Mouse (Mus musculus): ENCODE data around the gene Wdr27.

Gene Wdr27

DNA sequence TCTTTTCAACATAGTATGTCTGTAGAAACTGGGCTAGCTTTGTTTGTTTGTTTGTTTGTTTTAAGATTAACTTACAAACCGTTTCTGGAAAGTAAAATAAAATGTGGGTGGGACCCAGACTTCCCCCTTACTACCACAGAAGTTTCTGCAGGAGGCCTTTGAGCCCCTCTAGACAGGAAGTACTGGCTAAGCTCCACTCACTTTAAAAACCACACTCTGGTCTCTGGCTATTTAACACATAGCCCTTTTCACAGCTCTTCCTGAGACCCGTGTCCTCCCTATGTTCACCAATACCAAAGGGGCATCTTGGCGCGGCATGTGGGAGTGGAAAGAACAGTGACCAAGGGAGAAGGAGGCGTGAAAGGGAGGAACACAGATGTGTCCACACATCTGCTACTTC is 127.7 kb downstream of the Wdr27 start:
- DNase-seq, result no peak

DNA sequence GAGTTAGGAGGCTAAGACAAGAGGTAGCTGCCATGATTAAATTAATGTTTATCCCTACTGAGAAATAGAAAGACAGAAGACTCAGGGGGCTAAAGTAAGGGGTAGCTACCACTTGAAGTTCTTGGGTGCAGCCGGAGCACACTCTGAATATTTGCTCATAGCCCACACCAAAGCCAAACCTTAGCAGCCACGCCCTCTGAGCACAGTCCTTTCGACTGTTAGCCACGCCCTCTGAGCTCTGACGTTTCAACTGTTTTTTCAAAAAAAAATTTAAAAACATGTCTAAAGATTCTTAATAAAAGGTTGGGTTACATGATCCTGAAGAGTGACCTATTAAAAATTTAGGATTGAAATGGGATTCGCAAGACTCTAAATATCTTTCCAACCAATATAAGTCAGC is 130.3 kb downstream of the Wdr27 start:
- no peak for DNase-seq

DNA sequence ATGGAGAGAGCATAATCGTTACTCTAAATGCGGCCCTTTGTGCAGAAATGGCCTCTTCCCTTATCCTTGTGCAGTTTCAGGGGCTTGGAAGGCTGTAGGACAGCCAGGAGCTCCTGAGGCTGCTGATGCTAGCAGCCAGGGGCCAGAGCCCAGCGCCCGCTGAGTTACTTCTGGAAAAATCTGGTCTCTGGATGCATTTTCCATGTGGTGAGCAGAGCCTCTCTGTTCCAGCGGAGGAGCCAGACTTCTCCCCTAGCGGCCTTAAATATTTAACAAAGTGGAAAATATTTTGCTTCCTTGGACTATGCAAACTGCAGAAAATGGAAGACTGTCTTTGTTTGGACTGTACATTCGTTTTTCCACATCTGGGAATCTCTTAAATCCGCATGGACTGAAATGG is 130.9 kb downstream of the Wdr27 start:
- DNase-seq, result peak; percentile 13

DNA sequence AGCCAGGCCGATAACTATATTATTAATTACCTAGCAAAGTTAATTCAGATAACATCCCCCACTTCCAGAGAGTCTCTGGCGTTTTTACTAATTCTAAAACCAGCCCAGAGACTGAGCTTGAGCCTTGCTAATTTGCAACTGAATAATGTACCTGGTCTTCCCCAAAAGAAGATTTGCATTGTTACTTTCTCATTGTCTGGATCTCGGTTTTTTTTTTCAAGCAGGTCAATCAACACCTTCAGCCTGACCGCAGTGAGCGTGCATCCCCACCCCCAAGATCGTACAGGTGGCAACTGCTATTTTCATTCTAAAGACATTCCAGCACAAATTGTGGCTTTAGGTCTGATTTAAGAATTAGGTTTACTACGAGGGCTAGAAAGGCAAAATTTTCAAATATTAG is 136.2 kb downstream of the Wdr27 start:
- DNase-seq, result no peak

DNA sequence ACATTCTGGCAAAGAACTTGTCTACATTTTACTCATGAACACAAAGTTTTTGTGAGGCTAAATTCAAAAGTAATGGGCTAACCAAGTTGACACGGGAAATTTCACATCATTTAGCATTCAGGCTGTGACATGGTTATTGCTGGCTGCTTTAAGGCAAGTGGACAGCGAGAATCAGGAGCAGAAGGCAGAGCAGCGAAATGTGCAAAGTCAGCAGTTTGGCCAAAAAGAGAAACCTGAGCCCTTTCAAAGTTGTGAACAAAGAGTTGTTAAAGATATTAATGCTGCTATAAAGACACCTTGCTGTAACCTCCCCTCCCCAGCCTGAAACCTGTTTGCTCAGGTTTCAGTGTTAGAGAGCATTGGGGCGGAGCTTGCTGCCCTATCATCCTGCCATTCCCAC is 143.7 kb downstream of the Wdr27 start:
- DNase-seq, result no peak

DNA sequence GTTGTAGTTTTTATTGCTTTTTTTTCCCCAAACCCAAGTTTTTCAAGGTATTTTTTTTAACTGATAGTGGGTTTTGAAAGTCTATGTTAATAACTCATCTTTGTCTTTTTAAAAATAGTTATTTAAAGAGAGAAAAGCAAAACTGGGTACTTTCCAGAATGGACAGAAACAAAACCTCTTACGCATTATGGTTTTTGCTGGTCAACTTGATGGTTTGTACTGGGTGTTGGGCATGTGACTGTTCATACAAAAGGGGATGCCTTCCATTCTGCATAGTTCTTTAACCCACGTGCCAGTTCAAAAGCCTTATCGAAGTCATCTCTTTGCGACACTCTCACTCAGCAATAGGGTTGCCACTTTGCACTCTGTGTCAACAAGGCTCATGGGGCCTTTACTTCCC is 147.9 kb downstream of the Wdr27 start:
- no peak for DNase-seq

DNA sequence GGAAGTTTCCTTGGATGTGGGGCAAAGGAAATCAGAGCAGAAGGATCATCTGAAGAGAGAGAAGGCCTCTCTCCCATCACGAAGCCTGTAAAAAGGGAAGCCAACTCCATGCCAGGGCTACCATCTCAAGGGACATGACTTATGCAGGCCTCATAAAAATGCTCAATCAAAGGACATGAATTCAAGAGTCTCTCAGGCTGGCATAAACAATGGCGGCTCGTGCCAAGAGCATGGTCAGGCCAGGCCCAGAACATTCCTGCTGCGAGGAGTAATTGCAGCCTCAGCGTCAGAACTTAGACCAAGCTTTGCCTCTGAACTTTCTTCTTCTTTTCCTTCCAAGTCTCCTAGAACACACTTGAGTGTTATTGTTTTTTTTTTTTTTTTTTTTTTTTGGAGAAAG is 163.6 kb downstream of the Wdr27 start:
- DNase-seq, result peak; percentile 41

DNA sequence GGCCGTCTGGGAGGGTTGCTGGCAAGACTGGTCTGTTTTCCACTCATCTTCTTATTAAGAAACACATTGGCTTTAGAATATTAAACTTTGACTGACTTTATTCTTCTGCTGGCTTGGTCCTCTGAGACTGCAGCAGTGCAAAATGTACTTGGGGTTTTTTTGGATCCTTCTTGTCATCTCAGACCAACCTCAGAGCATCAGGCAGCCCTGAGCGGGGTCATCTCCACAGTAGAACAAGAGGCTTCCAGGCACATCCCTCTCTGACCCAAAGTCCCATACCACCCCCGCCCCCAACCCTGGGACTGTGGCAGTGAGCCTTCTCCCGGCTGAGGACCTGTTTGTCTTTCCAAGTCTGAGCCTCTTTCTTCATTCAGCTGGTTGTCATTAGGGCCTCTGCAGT is 171.6 kb downstream of the Wdr27 start:
- no peak for DNase-seq

DNA sequence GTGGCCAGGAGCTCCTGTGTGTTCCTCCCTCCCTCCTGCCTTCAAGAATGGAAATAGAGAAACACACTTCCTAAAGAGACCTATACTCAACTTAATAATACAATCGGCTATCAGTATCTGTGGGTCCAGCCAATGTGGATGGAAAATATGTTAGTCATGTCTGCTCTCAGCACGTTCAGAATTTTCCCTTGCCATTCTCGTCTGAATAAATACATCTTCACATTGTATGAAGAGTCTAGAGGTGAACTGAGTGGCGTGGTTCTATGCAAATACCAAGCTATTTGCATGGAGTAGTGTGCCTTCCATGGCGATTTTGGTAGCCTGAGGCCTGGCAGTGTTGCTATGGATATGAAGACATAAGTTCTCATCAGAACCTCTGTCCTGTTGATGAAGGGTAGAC is 172.6 kb downstream of the Wdr27 start:
- no peak for DNase-seq

All from lung, postnatal 10 days (tissue).